Mouse (Mus musculus): Measurements from ENCODE around the gene Adamts3. TPM values are rescaled to one million over a fixed set of nuclear protein-coding genes. Genes with fewer than 3 reads are reported as not detected.
A peak's percentile ranks its signal among the peaks of the same experiment; 100 is the strongest.

Gene Adamts3
- 11.4 and 13.6 TPM in 2 replicates for total RNA-seq (2012; rRNA removed)
- polyA plus RNA-seq (2012; ENCODE audit: insufficient read depth in 1 of 2, insufficient read length in 2 of 2, low read depth in 1 of 2, low replicate concordance in 2 of 2, missing spikeins in 1 of 2): 10 to 100 TPM in 1 of 2 experiments, not detected in 1; 15.7 TPM

- H3K9ac ChIP-seq (ENCODE audit: control insufficient read depth, low read depth, low read length, poor library complexity, severe bottlenecking): peak within 1 kb of the TSS; percentile 99
- no peaks in the 10 kb centered on the region for H3K9me3 ChIP-seq (replicated peaks; ENCODE audit: insufficient read depth, low read length)
- peaks cover 14% of the 10 kb centered on the region for H3K79me2 ChIP-seq (ENCODE audit: control insufficient read depth, insufficient read depth, low read length, poor library complexity)
- H3K36me3 ChIP-seq (ENCODE audit: control insufficient read depth in 1 of 2, insufficient read depth in 2 of 2, low read length in 2 of 2): peaks cover 4 to 21% of the 10 kb centered on the region in 2 experiments; a peak in 3 of 4 replicates
- H3K4me1 ChIP-seq (ENCODE audit: control insufficient read depth in 1 of 2, insufficient read depth in 2 of 2, low read length in 2 of 2): peaks cover 4 to 14% of the 10 kb centered on the region in 2 experiments
- peak within 1 kb of the TSS; percentile 97 for H3K27ac ChIP-seq (ENCODE audit: control insufficient read depth, low read depth, low read length)
- H3K4me3 ChIP-seq (ENCODE audit: control insufficient read depth in 1 of 2, insufficient read depth in 1 of 2, low read depth in 2 of 2, low read length in 2 of 2): peak within 1 kb of the TSS; percentile 74 to 93
- H3K27me3 ChIP-seq (ENCODE audit: control insufficient read depth in 1 of 2, insufficient read depth in 2 of 2, low read length in 2 of 2): no peaks in the 10 kb centered on the region
- DNase-seq (ENCODE audit: low read depth, low spot score): peak; percentile 67
- TF ChIP-seq UBTF (IDR thresholded peaks at IDR 0.05; ENCODE audit: borderline replicate concordance, insufficient read depth, low read depth, low read length) (peak; percentile 68; the same call in 1 of the 2 replicates), ETS1 (IDR thresholded peaks at IDR 0.05; ENCODE audit: low read depth, low read length) (no peak), ELF1 (IDR thresholded peaks at IDR 0.05; ENCODE audit: low read depth, low read length) (no peak), ZNF384 (IDR thresholded peaks at IDR 0.05; ENCODE audit: low read depth, low read length) (no peak), ZC3H11A (IDR thresholded peaks at IDR 0.05; ENCODE audit: low read depth, low read length) (no peak), KAT2A (conservative IDR thresholded peaks at IDR 0.05; ENCODE audit: low read depth, low read length) (no peak), EP300 (IDR thresholded peaks at IDR 0.05; ENCODE audit: low read depth in 1 of 2, low read length in 2 of 2) (peak in 1 of 2 experiments; percentile 2; a peak in 1 of 4 replicates), NRF1 (IDR thresholded peaks at IDR 0.05; ENCODE audit: insufficient read depth, low read depth, low read length, poor library complexity, severe bottlenecking) (no peak), MAZ (IDR thresholded peaks at IDR 0.05; ENCODE audit: low read depth, low read length) (peak; percentile 69; the same call in 1 of the 2 replicates), MEF2A (IDR thresholded peaks at IDR 0.05; ENCODE audit: extremely low read depth, insufficient replicate concordance, low read depth, low read length, poor library complexity, severe bottlenecking) (no peak), POLR2A (IDR thresholded peaks at IDR 0.05; ENCODE audit: control insufficient read depth in 1 of 2, insufficient read depth in 1 of 2, low read depth in 1 of 2, low read length in 2 of 2, poor library complexity in 1 of 2) (peak in 1 of 2 experiments; percentile 51; a peak in 1 of 4 replicates), USF1 (IDR thresholded peaks at IDR 0.05; ENCODE audit: low read depth, low read length) (no peak), USF2 (IDR thresholded peaks at IDR 0.05; ENCODE audit: borderline replicate concordance in 1 of 2, insufficient read depth in 1 of 2, low read depth in 1 of 2, low read length in 2 of 2) (no peak), CHD1 (IDR thresholded peaks at IDR 0.05; ENCODE audit: low read depth, low read length) (no peak), CHD2 (IDR thresholded peaks at IDR 0.05; ENCODE audit: low read length) (no peak), TCF12 (IDR thresholded peaks at IDR 0.05; ENCODE audit: low read depth, low read length) (peak; percentile 26; the same call in 1 of the 2 replicates), E2F4 (IDR thresholded peaks at IDR 0.05; ENCODE audit: borderline replicate concordance, low read depth, low read length) (no peak), GATA1 (IDR thresholded peaks at IDR 0.05; ENCODE audit: low read depth, low read length) (no peak), POLR2AphosphoS5 (IDR thresholded peaks at IDR 0.05; ENCODE audit: borderline replicate concordance, low read depth, low read length) (no peak), RCOR1 (IDR thresholded peaks at IDR 0.05; ENCODE audit: low read depth, low read length) (no peak), MYB (IDR thresholded peaks at IDR 0.05; ENCODE audit: low read depth, low read length) (no peak), HCFC1 (IDR thresholded peaks at IDR 0.05; ENCODE audit: low read depth, low read length) (no peak), SIN3A (IDR thresholded peaks at IDR 0.05; ENCODE audit: low read length) (no peak; the same call in 1 of the 2 replicates), GABPA (IDR thresholded peaks at IDR 0.05; ENCODE audit: low read depth, low read length) (no peak), TBP (IDR thresholded peaks at IDR 0.05; ENCODE audit: low read depth, low read length) (peak; percentile 2; the same call in 1 of the 2 replicates), ZKSCAN1 (IDR thresholded peaks at IDR 0.05; ENCODE audit: low read depth, low read length) (no peak), ZMIZ1 (IDR thresholded peaks at IDR 0.05; ENCODE audit: low read depth, low read length) (0 out of 2 replicates have a peak, but pooled peaks have one; percentile 45), MYC (IDR thresholded peaks at IDR 0.05; ENCODE audit: low read depth, low read length) (no peak), SMC3 (IDR thresholded peaks at IDR 0.05; ENCODE audit: low read depth, low read length) (no peak), TAL1 (IDR thresholded peaks at IDR 0.05; ENCODE audit: low read length) (no peak), CTCF (IDR thresholded peaks at IDR 0.05 in 2 of 3, conservative IDR thresholded peaks at IDR 0.05 in 1 of 3; ENCODE audit: control insufficient read depth in 1 of 3, insufficient read depth in 1 of 3, low read depth in 2 of 3, low read length in 3 of 3, poor library complexity in 1 of 3, severe bottlenecking in 1 of 3) (no peak), JUND (IDR thresholded peaks at IDR 0.05; ENCODE audit: low read depth, low read length) (no peak), BHLHE40 (IDR thresholded peaks at IDR 0.05; ENCODE audit: borderline replicate concordance, low read depth, low read length) (no peak), MAX (IDR thresholded peaks at IDR 0.05; ENCODE audit: low read length) (no peak)
Measured at GRCm38 (mm10) chr5:89883051-89883907, at the start of gene Adamts3. TSS of gene Adamts3 (minus strand) at chr5:89883334.

All from MEL (cell line).